Mouse (Mus musculus): ENCODE measurements at regions not wholly inside any gene's neighbourhood (a gene's known extent, or its start where the extent isn't known, plus 50 kb on each side); places are given as distances from the start of the nearest gene placed in this dataset.

- Histone ChIP-seq H3K4me3 (no peak overlapping the region), H3K27me3 (ENCODE audit: low read depth, poor library complexity, severe bottlenecking) (no peaks in the 10 kb centered on the region), H3K36me3 (no peaks in the 10 kb centered on the region), H3K27ac (replicated peaks) (no peak overlapping the region), H3K4me1 (peaks cover 16% of the 10 kb centered on the region), H3K9me3 (replicated peaks) (no peaks in the 10 kb centered on the region)
- WGBS = 33% methylated on average over 3 of the region's 3 CpGs
- peak; percentile 39 for DNase-seq (ENCODE audit: low spot score)
Observed at GRCm38 (mm10) chr15:68415401-68415925, 1914.8 kb upstream of the Lrrc6 start.

DNA sequence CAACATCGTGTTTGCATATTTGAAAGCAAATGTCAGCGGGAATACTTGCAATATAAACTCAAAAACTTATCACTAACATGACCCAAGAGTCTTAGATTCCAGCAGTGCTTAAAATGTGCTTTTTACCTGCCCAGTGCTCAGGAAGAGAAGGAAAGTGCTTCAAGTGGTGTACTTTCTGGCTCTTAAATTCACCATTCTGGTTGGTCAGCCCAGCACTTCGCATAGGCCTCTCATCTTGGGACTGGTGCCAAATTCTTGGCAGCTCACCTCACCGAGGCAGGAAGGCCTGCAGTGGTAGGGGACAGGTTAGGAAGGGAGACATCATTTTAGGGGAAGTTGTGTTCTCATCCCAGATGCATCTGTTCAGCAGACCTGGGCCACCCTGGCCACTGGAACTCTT lies 1913.3 kb upstream of the Lrrc6 start:
- H3K4me3 ChIP-seq = no peak overlapping the region
- H3K27ac ChIP-seq (replicated peaks) = no peak overlapping the region
- no peak for DNase-seq (ENCODE audit: low spot score)
- WGBS = 70% methylated on average over 4 of the region's 4 CpGs
- H3K27me3 ChIP-seq (ENCODE audit: low read depth, poor library complexity, severe bottlenecking) = no peaks in the 10 kb centered on the region
- no peaks in the 10 kb centered on the region for H3K36me3 ChIP-seq
- peaks cover 16% of the 10 kb centered on the region for H3K4me1 ChIP-seq
- no peaks in the 10 kb centered on the region for H3K9me3 ChIP-seq (replicated peaks)

DNA sequence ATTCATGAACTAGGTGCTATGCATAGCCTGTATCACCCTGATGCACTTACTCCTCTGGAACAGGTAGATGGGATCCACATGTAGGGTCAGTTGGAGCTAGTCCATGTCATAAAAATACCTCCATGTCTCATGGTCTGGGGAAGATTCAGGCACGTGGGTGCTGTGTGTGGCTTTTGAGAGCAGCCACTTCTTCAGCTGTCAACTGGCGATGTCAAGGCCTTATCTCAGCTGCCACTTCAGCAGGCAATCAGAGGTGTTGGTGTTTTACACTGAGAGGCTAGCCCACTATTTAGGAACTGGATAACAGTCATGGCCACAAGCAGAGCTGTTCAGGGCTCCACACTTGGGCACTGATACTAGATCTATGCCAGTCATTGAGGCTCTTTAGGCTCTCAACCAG lies 1912.0 kb upstream of the Lrrc6 start:
- no peaks in the 10 kb centered on the region for H3K36me3 ChIP-seq
- peaks cover 14% of the 10 kb centered on the region for H3K4me1 ChIP-seq
- no peak overlapping the region for H3K4me3 ChIP-seq
- no peaks in the 10 kb centered on the region for H3K9me3 ChIP-seq (replicated peaks)
- whole genome bisulfite sequencing = 85% methylated on average over 2 of the region's 2 CpGs
- no peak for DNase-seq (ENCODE audit: low spot score)
- H3K27me3 ChIP-seq (ENCODE audit: low read depth, poor library complexity, severe bottlenecking) = no peaks in the 10 kb centered on the region
- no peak overlapping the region for H3K27ac ChIP-seq (replicated peaks)

DNA sequence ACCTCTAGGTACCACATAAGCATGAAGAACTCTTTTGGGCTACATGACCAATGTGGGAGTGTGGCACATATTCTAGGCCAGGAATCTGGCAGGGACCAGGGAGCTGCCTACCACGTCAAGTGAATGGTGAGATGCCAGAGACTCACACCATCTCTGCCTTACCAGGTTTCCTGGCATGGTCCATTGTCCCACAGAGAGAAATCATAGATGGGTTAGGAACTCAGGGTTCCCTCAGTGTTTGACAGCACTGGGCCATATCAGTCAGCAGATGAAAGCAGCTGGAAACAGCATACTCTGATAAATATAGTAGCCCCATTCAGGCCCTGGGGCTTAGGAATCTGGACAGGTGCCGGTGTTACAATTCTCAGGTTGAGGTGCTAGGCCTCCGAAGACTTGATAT lies 1911.4 kb upstream of the Lrrc6 start:
- no peaks in the 10 kb centered on the region for H3K27me3 ChIP-seq (ENCODE audit: low read depth, poor library complexity, severe bottlenecking)
- no peaks in the 10 kb centered on the region for H3K9me3 ChIP-seq (replicated peaks)
- peaks cover 8% of the 10 kb centered on the region for H3K4me1 ChIP-seq
- no peaks in the 10 kb centered on the region for H3K36me3 ChIP-seq
- 91% methylated on average over 3 of the region's 3 CpGs for WGBS
- H3K4me3 ChIP-seq = no peak overlapping the region
- no peak overlapping the region for H3K27ac ChIP-seq (replicated peaks)
- no peak for DNase-seq (ENCODE audit: low spot score)

DNA sequence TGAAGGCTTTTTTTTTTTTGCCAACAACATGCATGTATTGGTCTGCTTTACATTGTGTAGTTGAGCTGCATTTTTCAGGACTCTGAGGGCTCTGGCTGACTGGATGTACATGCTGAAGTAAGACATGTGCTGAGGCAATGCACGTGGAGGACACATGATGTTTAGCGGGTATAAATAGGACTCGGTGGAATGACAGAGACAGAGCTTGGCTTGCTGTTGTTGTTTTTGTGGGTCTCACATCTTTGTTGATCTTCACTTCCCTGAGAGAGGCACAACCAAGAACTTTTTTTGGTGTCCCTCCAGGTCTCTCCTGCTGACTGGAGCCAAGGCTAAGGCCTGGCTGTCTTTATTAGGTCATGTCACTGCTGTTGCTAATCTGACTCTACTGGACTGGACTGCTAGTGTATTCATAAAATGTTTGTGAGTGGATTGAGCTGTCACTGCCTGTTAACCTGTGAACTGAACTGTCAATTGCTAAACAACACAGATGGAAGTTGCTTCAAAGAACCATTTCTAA lies 1902.9 kb upstream of the Lrrc6 start:
- Histone ChIP-seq H3K27me3 (ENCODE audit: low read depth, poor library complexity, severe bottlenecking) (no peaks in the 10 kb centered on the region), H3K4me3 (no peak overlapping the region), H3K36me3 (no peaks in the 10 kb centered on the region), H3K9me3 (replicated peaks) (no peaks in the 10 kb centered on the region), H3K27ac (replicated peaks) (no peak overlapping the region), H3K4me1 (no peaks in the 10 kb centered on the region)
- 94% methylated on average over 3 of the region's 3 CpGs for whole genome bisulfite sequencing
- DNase-seq (ENCODE audit: low spot score) = no peak

DNA sequence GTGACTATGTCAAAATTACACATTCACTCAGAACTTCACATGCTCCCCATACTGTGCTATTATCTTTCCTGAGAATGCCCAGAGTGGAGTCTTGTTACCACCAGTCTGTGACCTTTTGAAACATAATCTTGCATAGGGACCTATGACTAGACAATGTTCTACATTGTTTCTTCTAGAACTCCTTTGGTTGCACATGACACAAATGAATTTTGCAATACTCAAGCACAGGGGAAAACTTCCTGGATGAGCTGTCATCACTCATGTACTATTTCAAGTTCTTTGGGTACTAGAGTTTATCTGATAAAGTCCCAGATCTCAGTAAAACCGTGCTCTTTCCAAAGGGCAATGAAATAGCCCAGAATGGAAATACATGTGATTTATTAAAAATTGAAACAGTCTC lies 1901.0 kb upstream of the Lrrc6 start:
- no peaks in the 10 kb centered on the region for H3K36me3 ChIP-seq
- WGBS = 74% methylated on average over 1 of the region's 1 CpGs
- no peaks in the 10 kb centered on the region for H3K27me3 ChIP-seq (ENCODE audit: low read depth, poor library complexity, severe bottlenecking)
- H3K27ac ChIP-seq (replicated peaks) = no peak overlapping the region
- no peaks in the 10 kb centered on the region for H3K4me1 ChIP-seq
- no peak overlapping the region for H3K4me3 ChIP-seq
- no peaks in the 10 kb centered on the region for H3K9me3 ChIP-seq (replicated peaks)
- no peak for DNase-seq (ENCODE audit: low spot score)

GRCm38 (mm10) chr15:68401006-68401405 lies 1900.3 kb upstream of the Lrrc6 start:
- Histone ChIP-seq H3K4me1 (no peaks in the 10 kb centered on the region), H3K27ac (replicated peaks) (no peak overlapping the region), H3K9me3 (replicated peaks) (0 out of 2 replicates have a peak, but pooled peaks cover 3% of the 10 kb centered on the region), H3K27me3 (ENCODE audit: low read depth, poor library complexity, severe bottlenecking) (no peaks in the 10 kb centered on the region), H3K36me3 (no peaks in the 10 kb centered on the region), H3K4me3 (no peak overlapping the region)
- 94% methylated on average over 4 of the region's 4 CpGs for WGBS
- DNase-seq (ENCODE audit: low spot score) = no peak

DNA sequence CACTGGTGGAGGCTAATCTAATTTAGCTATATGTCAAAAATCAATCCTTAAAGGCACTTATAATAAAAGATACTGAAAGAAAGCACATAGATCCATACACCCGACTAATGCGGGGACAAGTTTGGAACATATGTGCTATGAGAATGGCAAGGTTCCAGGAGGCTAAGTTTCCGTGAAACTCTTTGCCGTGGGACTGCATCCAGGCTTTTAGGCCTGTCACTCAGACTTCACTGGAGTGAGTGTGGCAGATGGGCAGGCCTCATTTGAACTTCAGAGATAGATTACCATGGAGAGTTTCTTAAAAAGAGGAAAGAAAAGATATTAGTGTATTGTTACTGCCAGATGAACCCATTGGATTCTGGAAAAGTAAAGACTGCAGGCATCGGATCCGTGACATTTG lies 1895.9 kb upstream of the Lrrc6 start:
- no peaks in the 10 kb centered on the region for H3K4me1 ChIP-seq
- no peak for DNase-seq (ENCODE audit: low spot score)
- 96% methylated on average over 6 of the region's 6 CpGs for WGBS
- H3K4me3 ChIP-seq = no peak overlapping the region
- H3K27me3 ChIP-seq (ENCODE audit: low read depth, poor library complexity, severe bottlenecking) = no peaks in the 10 kb centered on the region
- H3K27ac ChIP-seq (replicated peaks) = no peak overlapping the region
- H3K9me3 ChIP-seq (replicated peaks) = 0 out of 2 replicates have a peak, but pooled peaks cover 4% of the 10 kb centered on the region
- H3K36me3 ChIP-seq = no peaks in the 10 kb centered on the region

- DNase-seq (ENCODE audit: low spot score) = no peak
- Histone ChIP-seq H3K4me3 (no peak overlapping the region), H3K27ac (replicated peaks) (no peak overlapping the region), H3K27me3 (ENCODE audit: low read depth, poor library complexity, severe bottlenecking) (no peaks in the 10 kb centered on the region), H3K4me1 (no peaks in the 10 kb centered on the region), H3K9me3 (replicated peaks) (0 out of 2 replicates have a peak, but pooled peaks cover 4% of the 10 kb centered on the region), H3K36me3 (no peaks in the 10 kb centered on the region)
- WGBS = 86% methylated on average over 1 of the region's 1 CpGs
Observed at GRCm38 (mm10) chr15:68394749-68395148, 1894.0 kb upstream of the Lrrc6 start.

DNA sequence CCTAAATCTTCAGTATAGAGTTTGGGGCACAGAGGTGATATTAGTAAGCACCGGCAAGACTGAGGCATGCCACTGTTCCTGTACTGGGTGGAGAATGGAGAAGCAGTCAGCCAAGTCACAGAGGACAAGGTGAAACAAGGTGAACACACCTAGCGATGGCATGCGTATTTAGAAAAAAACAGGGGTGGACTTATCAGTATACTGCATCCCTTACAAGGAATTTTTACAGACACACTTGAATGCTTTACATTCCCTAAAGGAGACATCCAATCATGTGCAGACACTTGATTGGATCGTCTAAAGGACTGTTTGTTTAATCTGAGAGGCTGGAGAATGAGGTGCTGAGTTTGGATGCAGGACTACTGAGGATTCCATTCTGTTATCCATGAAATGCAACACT lies 1893.4 kb upstream of the Lrrc6 start:
- Histone ChIP-seq H3K27ac (replicated peaks) (no peak overlapping the region), H3K9me3 (replicated peaks) (0 out of 2 replicates have a peak, but pooled peaks cover 4% of the 10 kb centered on the region), H3K27me3 (ENCODE audit: low read depth, poor library complexity, severe bottlenecking) (no peaks in the 10 kb centered on the region), H3K36me3 (no peaks in the 10 kb centered on the region), H3K4me1 (no peaks in the 10 kb centered on the region), H3K4me3 (no peak overlapping the region)
- no peak for DNase-seq (ENCODE audit: low spot score)
- 91% methylated on average over 4 of the region's 4 CpGs for WGBS

- Histone ChIP-seq H3K36me3 (no peaks in the 10 kb centered on the region), H3K4me3 (no peak overlapping the region), H3K9me3 (replicated peaks) (0 out of 2 replicates have a peak, but pooled peaks cover 4% of the 10 kb centered on the region), H3K4me1 (no peaks in the 10 kb centered on the region), H3K27me3 (ENCODE audit: low read depth, poor library complexity, severe bottlenecking) (no peaks in the 10 kb centered on the region), H3K27ac (replicated peaks) (no peak overlapping the region)
- DNase-seq (ENCODE audit: low spot score) = no peak
- 51% methylated on average over 1 of the region's 1 CpGs for WGBS
Observed at GRCm38 (mm10) chr15:68391737-68392136, 1891.0 kb upstream of the Lrrc6 start.

DNA sequence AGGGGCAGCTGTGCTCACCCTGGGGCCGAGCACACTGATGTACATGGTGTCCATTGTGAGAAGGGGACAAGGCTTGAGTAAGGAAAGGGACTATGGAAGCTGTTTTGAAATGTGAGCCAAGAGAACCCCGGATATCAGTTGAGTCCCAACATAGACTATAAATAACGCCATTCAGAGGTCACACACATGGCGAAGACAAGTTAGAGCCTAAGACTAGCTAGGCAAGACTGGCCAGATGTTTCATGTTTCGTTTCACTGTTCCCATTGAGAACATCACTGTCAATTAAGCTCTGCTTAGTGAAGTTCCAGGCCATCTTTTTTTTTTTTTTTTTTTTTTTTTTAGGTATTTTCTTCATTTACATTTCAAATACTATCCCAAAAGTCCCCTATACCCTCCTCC lies 1889.1 kb upstream of the Lrrc6 start:
- H3K4me3 ChIP-seq = no peak overlapping the region

GRCm38 (mm10) chr15:68387349-68388065 lies 1886.8 kb upstream of the Lrrc6 start:
- peaks cover 7% of the 10 kb centered on the region; the same call in 1 of the 2 replicates for H3K4me1 ChIP-seq
- H3K4me3 ChIP-seq = no peak overlapping the region
- no peaks in the 10 kb centered on the region for H3K9me3 ChIP-seq (replicated peaks)
- DNase-seq (ENCODE audit: low spot score) = no peak
- H3K36me3 ChIP-seq = no peaks in the 10 kb centered on the region
- H3K27me3 ChIP-seq (ENCODE audit: low read depth, poor library complexity, severe bottlenecking) = no peaks in the 10 kb centered on the region
- 92% methylated on average over 4 of the region's 4 CpGs for WGBS
- H3K27ac ChIP-seq (replicated peaks) = no peak overlapping the region

More for the DNA sequence above, 1889.1 kb upstream of the Lrrc6 start:
- H3K9me3 ChIP-seq (replicated peaks) = no peaks in the 10 kb centered on the region
- peaks cover 7% of the 10 kb centered on the region; the same call in 1 of the 2 replicates for H3K4me1 ChIP-seq
- no peak overlapping the region for H3K27ac ChIP-seq (replicated peaks)
- H3K27me3 ChIP-seq (ENCODE audit: low read depth, poor library complexity, severe bottlenecking) = no peaks in the 10 kb centered on the region
- no peaks in the 10 kb centered on the region for H3K36me3 ChIP-seq
- DNase-seq (ENCODE audit: low spot score) = no peak
- 84% methylated on average over 5 of the region's 5 CpGs for WGBS

All from midbrain, embryonic 10.5 days (tissue).